Mouse (Mus musculus): ENCODE data around the gene Cryzl1.

DNA sequence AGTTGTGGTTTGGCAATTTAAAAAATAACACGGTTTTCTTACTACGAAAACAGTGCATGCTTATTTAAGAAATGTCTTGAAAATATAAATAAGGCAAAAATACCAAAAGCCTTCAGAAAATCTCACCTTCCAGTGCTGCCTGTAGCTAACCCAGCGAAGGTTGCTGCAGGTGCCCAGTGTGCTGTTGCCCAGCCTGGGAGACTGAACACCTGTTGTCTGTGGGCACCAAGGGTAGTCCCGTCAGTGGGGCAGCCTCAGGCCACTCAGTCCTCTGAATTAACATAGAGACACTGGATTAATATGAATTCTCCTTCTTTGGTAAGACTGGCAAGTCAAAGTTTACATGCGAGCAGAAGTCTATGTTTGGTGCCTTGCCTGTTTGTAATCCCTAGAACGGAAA is 9.7 kb upstream of the Cryzl1 start:
- TF ChIP-seq POLR2A (IDR thresholded peaks at IDR 0.05; ENCODE audit: control insufficient read depth, extremely low read depth, insufficient read depth, low read length, poor library complexity) (no peak), CTCF (IDR thresholded peaks at IDR 0.05; ENCODE audit: borderline replicate concordance, control insufficient read depth, extremely low read depth, insufficient read depth, low read length, poor library complexity) (no peak)

Measured in thymus, adult 2 months (tissue).